Mouse (Mus musculus): ENCODE measurements around the gene Atoh7. TPM values are rescaled to one million over a fixed set of nuclear protein-coding genes. Genes with fewer than 3 reads are reported as not detected.

Atoh7 gene
- total RNA-seq, 2 experiments from 2014 or later, result not detected

- no peak for TF ChIP-seq CTCF (IDR thresholded peaks at IDR 0.05)
- no peak overlapping the region for H3K27ac ChIP-seq
- DNase-seq, result no peak
- H3K4me3 ChIP-seq, result no peak overlapping the region
- intact Hi-C loops (cut with DNase I), result no loop called here
Observed at GRCm38 (mm10) chr10:63132356-63132755, 32.9 kb downstream of the Atoh7 start.

GRCm38 (mm10) chr10:63133326-63133725 is 33.9 kb downstream of the Atoh7 start:
- TF ChIP-seq CTCF (IDR thresholded peaks at IDR 0.05), result no peak
- no peak for DNase-seq
- Histone ChIP-seq H3K27ac (no peak overlapping the region), H3K4me3 (no peak overlapping the region)
- intact Hi-C loops (cut with DNase I), result no loop called here

GRCm38 (mm10) chr10:63135680-63136079 is 36.2 kb downstream of the Atoh7 start:
- no peak overlapping the region for H3K4me3 ChIP-seq
- no peak for TF ChIP-seq CTCF (IDR thresholded peaks at IDR 0.05)
- H3K27ac ChIP-seq, result no peak overlapping the region
- intact Hi-C loops (cut with DNase I), result no loop called here
- no peak for DNase-seq

GRCm38 (mm10) chr10:63136436-63136835 is 37.0 kb downstream of the Atoh7 start:
- H3K27ac ChIP-seq, result no peak overlapping the region

GRCm38 (mm10) chr10:63142660-63143059 is 43.2 kb downstream of the Atoh7 start:
- intact Hi-C loops (cut with DNase I), result no loop called here
- TF ChIP-seq CTCF (IDR thresholded peaks at IDR 0.05), result no peak
- no peak overlapping the region for H3K27ac ChIP-seq
- no peak overlapping the region for H3K4me3 ChIP-seq
- DNase-seq, result no peak

More at GRCm38 (mm10) chr10:63136436-63136835, 37.0 kb downstream of the Atoh7 start:
- DNase-seq, result no peak
- intact Hi-C loops (cut with DNase I), result no loop called here
- TF ChIP-seq CTCF (IDR thresholded peaks at IDR 0.05), result no peak
- H3K4me3 ChIP-seq, result no peak overlapping the region

Other genes with a start within 250 kb of the Atoh7 start
- gene Tet1, start 190.7 kb upstream of the Atoh7 start, total RNA-seq (2021), result 1 to 10 TPM; 2.1 to 2.7 TPM
- 10 to 100 TPM; 15.4 to 18.2 TPM for gene Slc25a16, start 179.0 kb upstream of the Atoh7 start, total RNA-seq (2021)
- gene Dna2, start 152.6 kb upstream of the Atoh7 start, total RNA-seq (2021), result under 1 TPM; 0.15 to 0.25 TPM
- 1 to 10 TPM; 3.8 to 4.7 TPM for gene Rufy2, start 119.4 kb upstream of the Atoh7 start, total RNA-seq (2021)
- gene Hnrnph3, start 75.4 kb upstream of the Atoh7 start, total RNA-seq (2021), result 10 to 100 TPM; 21.6 to 25.4 TPM
- gene Pbld2, start 75.3 kb upstream of the Atoh7 start, total RNA-seq (2021), result 1 to 10 TPM; 2.8 to 5.4 TPM
- gene Pbld1, start 39.5 kb upstream of the Atoh7 start, total RNA-seq (2021), result 1 to 10 TPM in 1 of 2 experiments, under 1 TPM in 1; 0.66 to 1.1 TPM
- 100 to 1,000 TPM; 248 to 338 TPM for gene Mypn, start 104.3 kb downstream of the Atoh7 start, total RNA-seq (2021)
- gene Herc4, start 144.2 kb downstream of the Atoh7 start, total RNA-seq (2021), result 10 to 100 TPM; 21.2 to 21.6 TPM

All from gastrocnemius, adult 2 months (tissue).